Mouse (Mus musculus) inflammation-experienced regulatory T-cells, adult 6 months (primary cell): ENCODE measurements around the gene Gpr18. TPM values are rescaled to one million over a fixed set of nuclear protein-coding genes. Genes with fewer than 3 reads are reported as not detected.

Experiments
- ATAC-seq: one replicate; pipeline ENCODE4 v1.8.0; 2017
- polyA plus RNA-seq, 3 experiments: library from polyadenylated mRNA; unstranded; fragments of 100-300 nt; shearing (Covaris generic); gene quantifications; one replicate each; pipeline ENCODE4 v1.2.1; 2017

Gene Gpr18
- polyA plus RNA-seq, 3 experiments from 2014 or later, result 51.6 to 79.6 (median 77.9) TPM

- no peak for ATAC-seq
These were observed 33.9 kb upstream of the Gpr18 start for GRCm38 (mm10) chr14:121949436-121949835.

- peak; percentile 7 for ATAC-seq
These were observed 32.4 kb upstream of the Gpr18 start for GRCm38 (mm10) chr14:121947966-121948365.

GRCm38 (mm10) chr14:121947201-121947760 is 31.7 kb upstream of the Gpr18 start:
- ATAC-seq, result no peak

GRCm38 (mm10) chr14:121946728-121947127 is 31.1 kb upstream of the Gpr18 start:
- ATAC-seq, result peak; percentile 75

GRCm38 (mm10) chr14:121946131-121946530 is 30.6 kb upstream of the Gpr18 start:
- ATAC-seq, result no peak

- ATAC-seq, result no peak
These were observed 24.0 kb upstream of the Gpr18 start for GRCm38 (mm10) chr14:121939582-121939981.

GRCm38 (mm10) chr14:121938256-121939191 is 22.9 kb upstream of the Gpr18 start:
- ATAC-seq, result peak; percentile 77

- peak; percentile 47 for ATAC-seq
These were observed 22.1 kb upstream of the Gpr18 start for GRCm38 (mm10) chr14:121937601-121938255.

GRCm38 (mm10) chr14:121936856-121937255 is 21.3 kb upstream of the Gpr18 start:
- no peak for ATAC-seq

GRCm38 (mm10) chr14:121936356-121936755 is 20.8 kb upstream of the Gpr18 start:
- ATAC-seq, result no peak

GRCm38 (mm10) chr14:121934597-121934946 is 19.0 kb upstream of the Gpr18 start:
- ATAC-seq, result no peak

GRCm38 (mm10) chr14:121933906-121934596 is 18.5 kb upstream of the Gpr18 start:
- no peak for ATAC-seq

- ATAC-seq, result no peak
These were observed 16.6 kb upstream of the Gpr18 start for GRCm38 (mm10) chr14:121932180-121932579.

- ATAC-seq, result peak; percentile 33
These were observed 16.0 kb upstream of the Gpr18 start for GRCm38 (mm10) chr14:121931594-121931993.

- ATAC-seq, result peak; percentile 46
These were observed 15.3 kb upstream of the Gpr18 start for GRCm38 (mm10) chr14:121930731-121931383.

GRCm38 (mm10) chr14:121929243-121929951 is 13.8 kb upstream of the Gpr18 start:
- peak; percentile 65 for ATAC-seq

- ATAC-seq, result peak; percentile 43
These were observed 13.0 kb upstream of the Gpr18 start for GRCm38 (mm10) chr14:121928375-121929137.

- ATAC-seq, result no peak
These were observed 11.9 kb upstream of the Gpr18 start for GRCm38 (mm10) chr14:121927451-121927850.

- ATAC-seq, result no peak
These were observed 11.3 kb upstream of the Gpr18 start for GRCm38 (mm10) chr14:121926901-121927300.

GRCm38 (mm10) chr14:121924876-121925275 is 9.3 kb upstream of the Gpr18 start:
- no peak for ATAC-seq

- ATAC-seq, result no peak
These were observed 7.2 kb upstream of the Gpr18 start for GRCm38 (mm10) chr14:121922731-121923130.
